Mouse (Mus musculus) spleen, postnatal 10 days (tissue): ENCODE measurements around the gene Srsy.
"Not testable (repeated sequence)": the region's sequence is repeated elsewhere in the genome, so short reads cannot be mapped to it uniquely, and the experiment has no call there.

Source experiments
- DNase-seq, 2 experiments: peaks; one replicate each; pipeline ENCODE4 v3.0.0; 2021 to 2022; ENCODE audit warnings: low spot score in 2 of 2

Gene Srsy

DNA sequence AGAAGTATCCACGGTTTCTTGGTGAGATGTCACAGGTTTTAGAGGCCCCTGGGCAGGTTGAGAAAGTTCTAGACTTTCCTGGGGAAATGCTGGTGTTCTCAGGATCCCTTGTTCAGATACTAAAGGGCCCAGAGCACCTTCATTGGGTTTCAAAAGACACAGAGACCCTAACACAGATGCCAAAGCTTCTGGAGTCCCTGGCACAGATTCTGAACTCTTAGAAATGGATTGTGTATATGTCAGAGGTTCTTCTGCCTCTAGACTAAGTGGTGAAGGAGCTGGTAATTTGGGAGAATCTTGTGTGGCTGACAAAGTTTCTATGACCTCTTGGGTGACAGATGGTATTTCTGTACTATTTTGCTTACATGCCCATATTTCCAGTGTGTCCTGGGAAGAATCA lies at the start of gene Srsy:
Gene Srsy, minus strand, starts transcription at position 101 of the 400 bp plus-strand sequence.
- DNase-seq = not testable (repeated sequence)
